Mouse (Mus musculus): Measurements from ENCODE around the gene Gne.

Gne gene

DNA sequence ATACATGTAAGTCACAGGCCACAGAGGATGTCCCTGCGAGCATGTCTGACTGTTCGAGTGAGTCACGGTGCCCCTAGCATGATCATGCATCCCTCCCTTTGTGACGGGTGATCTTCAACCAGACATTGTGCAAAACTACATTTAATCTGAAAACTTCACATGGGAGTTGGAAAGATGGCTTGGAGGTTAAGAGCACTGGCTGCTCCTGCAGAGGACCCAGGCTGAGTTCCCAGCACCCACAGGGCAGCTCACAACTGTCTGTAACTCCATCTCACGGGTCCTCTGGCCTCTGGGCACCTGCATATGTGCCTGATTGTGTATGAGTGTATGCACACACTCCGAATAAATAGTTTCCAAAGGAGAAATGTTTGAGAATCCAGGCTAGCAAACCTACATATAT is 59.7 kb downstream of the Gne start:
- DNase-seq (ENCODE audit: low spot score in 2 of 2): no peak

GRCm38 (mm10) chr4:44023681-44024080 is 60.3 kb downstream of the Gne start:
- peak in 1 of 2 experiments; percentile 4 for DNase-seq (ENCODE audit: low spot score in 2 of 2)

- DNase-seq (ENCODE audit: low spot score in 2 of 2): peak in 1 of 2 experiments; percentile 1
Observed at GRCm38 (mm10) chr4:44022766-44023165, 61.2 kb downstream of the Gne start.

GRCm38 (mm10) chr4:44022323-44022722 is 61.7 kb downstream of the Gne start:
- peak in 1 of 2 experiments; percentile 1 for DNase-seq (ENCODE audit: low spot score in 2 of 2)

GRCm38 (mm10) chr4:44016791-44017190 is 67.2 kb downstream of the Gne start:
- no peak for DNase-seq (ENCODE audit: low spot score in 2 of 2)

DNA sequence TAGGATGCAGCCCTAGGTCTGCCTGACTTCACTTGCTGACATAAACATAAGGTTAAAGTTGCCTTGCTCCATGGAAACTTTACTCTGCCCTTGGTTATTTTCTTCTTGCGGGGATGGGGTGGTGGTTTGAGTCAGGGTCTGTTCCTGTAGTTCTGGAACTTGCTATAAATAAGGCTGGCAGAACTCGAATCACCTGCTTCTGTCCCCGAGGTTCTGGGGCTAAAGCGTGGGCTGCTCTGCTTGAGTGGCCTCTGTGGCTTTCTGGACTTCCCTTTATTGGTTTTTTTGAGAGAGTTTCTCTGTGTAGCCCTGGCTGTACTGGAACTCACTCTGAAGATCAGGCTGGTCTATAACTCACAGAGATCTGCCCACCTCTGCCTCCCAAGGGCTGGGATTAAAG is 67.9 kb downstream of the Gne start:
- peak in 1 of 2 experiments; percentile 1 for DNase-seq (ENCODE audit: low spot score in 2 of 2)

- DNase-seq (ENCODE audit: low spot score in 2 of 2): peak in 1 of 2 experiments; percentile 1
Observed at GRCm38 (mm10) chr4:44013391-44014070, 70.4 kb downstream of the Gne start.

GRCm38 (mm10) chr4:44012376-44013367 is 71.3 kb downstream of the Gne start:
- peak; percentile 92 to 95 for DNase-seq (ENCODE audit: low spot score in 2 of 2)

DNA sequence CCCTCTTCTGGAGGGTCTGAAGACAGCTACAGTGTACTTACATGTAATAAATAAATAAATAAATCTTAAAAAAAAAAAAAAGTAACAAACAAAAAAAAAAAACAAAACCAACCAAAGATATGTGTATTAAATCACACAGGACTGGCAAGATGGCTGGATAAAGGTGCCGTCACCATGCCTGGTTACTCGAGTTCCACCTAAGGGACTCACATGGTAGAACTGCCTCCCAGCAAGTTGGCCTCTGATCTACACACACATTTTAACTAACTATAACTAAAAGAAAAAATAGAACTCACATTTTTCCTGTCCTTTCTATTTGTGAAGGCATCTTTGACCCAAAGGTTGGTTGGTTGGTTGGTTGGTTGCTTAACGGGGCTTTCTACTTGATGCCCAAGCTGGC is 72.2 kb downstream of the Gne start:
- peak in 1 of 2 experiments; percentile 1 for DNase-seq (ENCODE audit: low spot score in 2 of 2)

DNA sequence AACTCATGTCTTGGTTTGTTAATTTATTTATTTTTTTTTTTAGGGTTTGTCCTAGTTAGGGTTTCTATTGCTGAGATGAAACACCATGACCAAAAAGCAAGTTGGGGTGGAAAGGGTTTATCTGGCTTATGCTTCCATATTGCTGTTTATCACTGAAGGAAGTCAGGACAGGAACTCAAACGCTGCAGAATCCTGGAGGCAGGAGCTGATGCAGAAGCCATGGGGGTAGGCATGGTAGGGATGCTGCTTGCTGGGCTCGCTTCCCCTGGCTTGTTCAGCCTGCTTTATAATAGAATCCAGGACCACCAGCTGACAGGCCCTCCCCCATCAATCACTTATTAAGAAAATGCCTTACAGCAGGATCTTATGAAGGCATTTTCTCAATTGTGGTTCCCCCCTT is 73.1 kb downstream of the Gne start:
- no peak for DNase-seq (ENCODE audit: low spot score in 2 of 2)

DNA sequence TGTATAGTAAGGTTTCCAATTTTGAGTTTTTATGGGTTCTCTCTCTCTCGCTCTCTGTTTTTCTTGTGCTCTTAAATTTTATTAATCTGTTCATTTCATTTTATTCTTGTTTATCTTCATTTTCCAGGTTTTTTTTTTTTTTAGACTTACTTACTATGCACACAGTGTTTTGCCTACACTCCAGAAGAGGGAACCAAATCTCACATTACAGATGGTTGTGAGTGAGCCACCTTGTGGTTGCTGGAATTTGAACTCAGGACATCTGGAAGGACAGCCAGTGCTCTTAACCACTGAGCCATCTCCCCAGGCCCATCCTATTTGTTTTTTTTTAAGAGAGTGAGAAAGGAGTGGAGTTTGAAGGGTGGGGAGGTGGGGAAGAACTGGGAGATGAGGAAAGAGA is 73.8 kb downstream of the Gne start:
- peak in 1 of 2 experiments; percentile 2 for DNase-seq (ENCODE audit: low spot score in 2 of 2)

DNA sequence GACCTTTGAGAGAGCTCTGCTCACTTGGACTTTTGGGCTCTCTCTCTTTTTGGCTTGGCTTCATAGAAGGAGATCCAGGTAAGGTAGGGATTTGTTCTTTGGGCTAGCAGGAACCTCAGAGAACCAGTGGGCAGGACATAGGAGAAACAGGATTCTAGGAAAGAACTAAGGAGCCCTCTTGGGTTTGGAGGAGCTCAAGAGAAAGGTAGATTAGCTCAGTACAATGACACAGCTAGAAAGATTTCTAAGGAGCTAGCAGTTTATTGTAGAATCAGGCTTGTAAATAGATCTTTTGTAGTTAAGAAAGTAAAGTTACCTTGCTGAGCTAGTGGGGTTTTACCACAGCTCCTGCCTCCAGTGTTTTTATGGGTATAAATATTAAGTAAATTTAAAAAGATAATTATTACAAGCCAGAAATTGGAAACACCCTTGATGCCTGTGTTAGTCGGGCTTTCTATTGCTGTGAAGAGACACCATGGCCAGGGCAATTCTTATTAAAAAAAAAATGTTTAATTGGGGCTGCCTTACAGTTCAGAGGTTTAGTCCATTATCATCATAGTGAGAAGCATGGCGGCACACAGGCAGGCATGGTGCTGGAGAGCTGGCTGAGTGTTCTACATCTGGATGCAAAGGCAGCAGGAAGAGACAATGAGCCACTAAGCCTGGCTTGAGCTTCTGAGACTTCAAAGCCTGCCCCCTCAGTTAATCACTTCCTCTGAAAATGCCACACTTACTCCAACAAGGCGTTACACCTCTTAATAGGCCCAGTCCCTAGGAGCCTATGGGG is 79.2 kb downstream of the Gne start:
- DNase-seq (ENCODE audit: low spot score in 2 of 2): peak in 1 of 2 experiments; percentile 0

GRCm38 (mm10) chr4:44004126-44004525 is 79.9 kb downstream of the Gne start, which contains the start of gene Clta:
TSS of gene Clta (plus strand) at chr4:44004452.
- DNase-seq (ENCODE audit: low spot score in 2 of 2): no peak

- DNase-seq (ENCODE audit: low spot score in 2 of 2): no peak
Observed at GRCm38 (mm10) chr4:44003622-44004021, 80.4 kb downstream of the Gne start.

DNA sequence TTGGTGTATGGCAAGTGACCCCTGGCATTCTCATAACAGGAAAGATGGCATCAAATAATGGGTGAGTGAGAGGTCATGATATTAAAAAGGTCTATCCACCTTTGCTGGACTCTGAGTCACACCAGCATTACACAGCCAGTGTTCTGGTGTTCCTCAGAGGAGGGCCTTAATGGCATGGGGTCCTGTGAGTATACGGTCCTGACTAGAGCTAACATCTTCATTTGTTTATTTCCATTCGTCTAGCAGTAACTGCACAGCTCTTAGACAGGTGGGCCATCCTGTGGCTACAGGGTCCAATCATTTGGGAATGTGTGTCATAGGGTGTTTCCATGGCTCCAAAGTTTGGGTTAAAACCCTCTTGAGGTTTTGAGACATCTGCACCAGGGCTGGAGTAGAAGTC is 89.6 kb downstream of the Gne start:
- DNase-seq (ENCODE audit: low spot score in 2 of 2): no peak

- no peak for DNase-seq (ENCODE audit: low spot score in 2 of 2)
Observed at GRCm38 (mm10) chr4:43993072-43993471, 90.9 kb downstream of the Gne start.

DNA sequence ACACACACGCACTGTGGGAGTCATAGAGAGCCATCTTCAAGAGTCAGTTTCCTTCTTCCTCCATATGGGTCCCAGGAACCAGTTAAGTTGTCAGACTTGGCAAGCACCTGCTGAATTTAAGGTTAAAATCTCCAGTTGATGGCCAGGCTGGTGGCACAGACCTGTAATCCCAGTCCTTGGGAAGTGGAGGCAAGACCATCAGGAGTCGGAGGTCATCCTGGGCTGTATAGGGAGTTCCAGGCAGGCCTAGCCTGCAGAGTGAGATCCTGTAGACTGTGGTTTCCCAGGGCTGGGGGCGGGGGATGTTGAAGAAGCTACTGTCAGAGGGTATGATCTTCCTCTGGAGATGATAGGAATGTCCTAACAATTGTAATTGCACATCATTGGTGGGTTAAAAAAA is 95.0 kb downstream of the Gne start:
- DNase-seq (ENCODE audit: low spot score in 2 of 2): no peak

GRCm38 (mm10) chr4:43984326-43984725 is 99.7 kb downstream of the Gne start:
- no peak for DNase-seq (ENCODE audit: low spot score in 2 of 2)

Data from right cerebral cortex, adult 2 months (tissue).